Mouse (Mus musculus) Patski (cell line): ENCODE results near the gene Eno2. TPM values are rescaled to one million over a fixed set of nuclear protein-coding genes. Genes with fewer than 3 reads are reported as not detected.

Experiments used
- ATAC-seq: fragments of 100-300 bp; one replicate; pipeline ENCODE4 v1.8.0; 2021
- CTCF ChIA-PET: fragments of 350-600 bp; sonication (Branson Sonifier 250); formaldehyde crosslinking; loops from one replicate; lab custom pipeline; 2022; ENCODE audit warnings: inconsistent platforms; lab: Charles Lee
- POLR2A ChIA-PET: fragments of 350-600 bp; sonication (Branson Sonifier 250); formaldehyde crosslinking; loops from one replicate; lab custom pipeline; 2022; ENCODE audit warnings: antibody characterized with exemption, inconsistent platforms; lab: Charles Lee
- DNase-seq: peaks from one replicate; pipeline ENCODE4 v3.0.0-alpha.2; 2011; ENCODE audit warnings: low read depth, low spot score
- H3K27me3 ChIP-seq: fragments of 371-371 bp; one replicate; pipeline ENCODE4 v1.5.1; 2021
- CTCF ChIP-seq: fragments of 100-300 bp; IDR thresholded peaks from one replicate; pipeline ENCODE4 v1.5.1; 2021
- in situ Hi-C: fragments of 300-500 bp; cut with MboI; formaldehyde crosslinking; loops from 3 replicates; pipeline ENCODE4 v1.11.1; 2018; ENCODE audit warnings: low pct_unique_long_range_greater_than_20kb, mixed read lengths
- polyA plus RNA-seq: library from polyadenylated mRNA; unstranded; gene quantifications from one replicate; pipeline ENCODE4 v1.2.3, GENCODE M21; 2021

Gene Eno2
- polyA plus RNA-seq, 1 experiment from 2014 or later: 25.8 TPM

GRCm38 (mm10) chr6:124767920-124768703 is 1.4 kb downstream of the Eno2 start:
- H3K27me3 ChIP-seq: no peaks in the 10 kb centered on the region
- in situ Hi-C loops: loop anchor here (25.0 kb wide), 1 partner anchor 281 kb away; the partner anchor contains the start of gene C1rl
- DNase-seq (no peak), ATAC-seq (no peak)
- ChIA-PET CTCF (no interaction called here), POLR2A (no interaction called here)
- no peak for TF ChIP-seq CTCF

DNA sequence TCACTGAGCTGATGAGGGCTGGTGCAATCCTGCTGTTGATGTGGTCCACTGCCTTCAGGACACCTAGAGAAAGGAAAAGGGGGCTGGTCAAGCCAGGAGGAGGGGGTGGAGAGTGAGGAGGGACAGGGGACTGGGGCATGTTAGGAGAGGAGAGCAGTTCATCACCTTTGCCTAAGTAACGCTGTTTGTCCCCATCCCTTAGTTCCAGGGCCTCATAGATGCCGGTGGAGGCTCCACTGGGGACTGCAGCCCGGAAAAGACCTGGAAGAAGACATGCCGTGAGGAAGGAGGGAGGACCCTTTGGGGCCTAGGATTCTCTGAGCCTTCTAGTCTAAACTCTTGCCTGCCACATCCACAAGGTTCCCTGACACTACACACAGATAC is 1.9 kb downstream of the Eno2 start:
- ChIA-PET CTCF (no interaction called here), POLR2A (no interaction called here)

DNA sequence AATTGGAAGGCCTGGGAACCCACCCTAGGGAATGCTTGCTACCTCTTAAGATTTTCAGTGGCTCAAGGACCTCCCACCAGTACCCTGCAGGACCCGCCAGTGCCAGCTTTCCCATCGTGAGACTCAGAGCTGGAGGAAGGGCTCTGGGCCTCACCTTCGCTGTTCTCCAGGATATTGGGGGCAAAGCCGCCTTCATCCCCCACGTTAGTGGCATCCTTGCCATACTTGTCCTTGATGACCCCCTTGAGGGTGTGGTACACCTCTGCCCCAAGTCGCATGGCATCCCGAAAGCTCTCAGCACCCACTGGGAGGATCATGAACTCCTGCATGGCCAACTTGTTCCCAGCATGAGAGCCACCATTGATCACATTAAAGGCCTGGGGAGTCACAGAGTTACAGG is 3.5 kb downstream of the Eno2 start:
- CTCF ChIA-PET: no interaction called here

More for the DNA sequence above, 1.9 kb downstream of the Eno2 start:
- H3K27me3 ChIP-seq: no peaks in the 10 kb centered on the region
- no peak for ATAC-seq
- TF ChIP-seq CTCF: no peak
- DNase-seq: no peak
- in situ Hi-C loops: loop anchor here (25.0 kb wide), 1 partner anchor 280 kb away; the partner anchor contains the start of gene C1rl

DNA sequence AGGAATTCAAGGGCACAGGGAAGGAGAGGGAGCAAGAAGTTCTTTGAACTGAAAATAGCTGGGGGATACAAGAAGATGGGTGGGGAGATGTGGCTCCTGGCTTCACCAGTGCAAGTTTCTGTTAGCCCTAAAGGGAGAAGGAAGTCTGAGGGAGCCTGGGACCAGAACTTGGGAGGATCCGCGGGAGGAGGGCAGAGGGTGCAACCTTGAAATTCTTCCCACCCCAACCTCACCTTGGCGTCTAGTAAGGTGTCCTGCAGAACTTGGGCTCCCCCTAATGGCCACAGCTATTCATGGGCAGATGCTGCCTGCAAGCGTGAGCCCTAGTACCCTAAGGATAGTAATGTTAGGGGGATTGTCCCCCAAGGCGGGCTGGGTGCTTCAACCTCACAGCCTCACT is 10.2 kb downstream of the Eno2 start:
- ChIA-PET CTCF (interaction anchor here (0.9 to 3.2 kb wide), 17 partner anchors 14 to 122 kb away, joined by 3 to 19 read pairs (median 4); partner anchors contain the start of genes Emg1, Grcc10, Lpcat3 and Lrrc23), POLR2A (interaction anchor here (0.6 to 3.5 kb wide), 8 partner anchors 15 to 1885 kb away, joined by 3 to 25 read pairs (median 3); partner anchors contain the start of gene Necap1)
- no peaks in the 10 kb centered on the region for H3K27me3 ChIP-seq
- no peak for TF ChIP-seq CTCF
- in situ Hi-C loops: loop anchor here (25.0 kb wide), 1 partner anchor 272 kb away; the partner anchor contains the start of gene C1rl
- ATAC-seq: peak; percentile 23
- peak; percentile 61 for DNase-seq

More for the DNA sequence above, 3.5 kb downstream of the Eno2 start:
- in situ Hi-C loops: loop anchor here (25.0 kb wide), 1 partner anchor 279 kb away; the partner anchor contains the start of gene C1rl
- no peaks in the 10 kb centered on the region for H3K27me3 ChIP-seq
- TF ChIP-seq CTCF: no peak
- ATAC-seq: no peak
- POLR2A ChIA-PET: no interaction called here
- DNase-seq: no peak

GRCm38 (mm10) chr6:124758849-124759232 is 10.6 kb downstream of the Eno2 start:
- no peak for ATAC-seq
- CTCF ChIA-PET: interaction anchor here (0.9 to 3.2 kb wide), 18 partner anchors 14 to 121 kb away, joined by 3 to 19 read pairs (median 4); partner anchors contain the start of genes Emg1, Grcc10, Lpcat3 and Lrrc23
- TF ChIP-seq CTCF: no peak
- in situ Hi-C loops: loop anchor here (25.0 kb wide), 1 partner anchor 272 kb away; the partner anchor contains the start of gene C1rl
- no peak for DNase-seq
- H3K27me3 ChIP-seq: no peaks in the 10 kb centered on the region
- POLR2A ChIA-PET: interaction anchor here (0.6 to 3.5 kb wide), 9 partner anchors 14 to 1885 kb away, joined by 3 to 25 read pairs (median 3); partner anchors contain the start of gene Necap1

DNA sequence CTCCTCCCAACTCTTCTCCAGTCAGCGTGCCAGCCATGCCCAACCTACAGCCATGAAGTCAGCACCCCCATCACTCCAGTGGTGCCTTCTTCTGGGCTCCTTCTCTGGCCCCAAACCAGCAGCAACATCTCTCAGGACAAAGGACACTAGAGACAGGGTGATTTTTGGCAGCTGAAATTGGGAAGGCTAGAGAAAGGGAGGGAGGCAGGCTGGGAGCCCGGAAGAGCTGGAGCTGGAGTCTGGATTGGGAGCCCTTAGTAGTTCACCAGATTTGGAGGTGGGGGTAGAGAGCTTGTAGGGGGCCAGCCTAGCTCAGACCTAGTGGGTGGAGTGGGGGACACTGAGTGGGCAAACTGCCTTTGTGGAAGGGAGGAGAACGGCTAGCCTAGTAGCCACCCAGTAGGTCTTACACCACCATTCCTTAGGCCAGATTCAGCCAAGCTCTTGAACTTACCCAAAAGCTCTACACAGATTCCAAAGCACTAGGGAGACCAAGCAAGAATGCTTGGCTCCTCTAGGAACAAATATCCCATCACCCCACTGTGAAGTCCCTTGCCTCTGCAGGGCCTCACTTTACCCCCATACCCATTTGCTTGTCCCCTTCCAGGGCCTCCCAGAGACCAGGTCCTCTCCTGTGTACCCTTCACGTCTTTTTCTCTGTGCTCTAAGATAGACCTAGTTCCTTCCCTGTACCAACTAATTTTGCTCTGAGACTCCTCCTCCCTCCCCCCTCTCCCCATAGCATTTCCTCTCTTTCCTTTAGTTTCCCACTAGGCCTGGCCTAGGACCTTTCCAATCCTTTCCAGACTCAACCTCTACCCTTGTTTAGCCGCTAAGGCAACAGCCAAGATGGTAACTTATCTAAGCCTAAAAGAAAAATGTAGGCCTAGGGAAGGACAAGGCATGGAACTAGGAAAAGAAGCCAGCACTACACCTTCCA is 11.3 kb downstream of the Eno2 start:
- no peak for TF ChIP-seq CTCF
- no peak for DNase-seq
- ChIA-PET POLR2A (interaction anchor here (0.6 to 3.5 kb wide), 8 partner anchors 14 to 1884 kb away, joined by 3 to 25 read pairs (median 4); partner anchors contain the start of genes Grcc10 and Necap1), CTCF (interaction anchor here (1.0 to 3.2 kb wide), 9 partner anchors 13 to 95 kb away, joined by 3 to 19 read pairs (median 4); partner anchors contain the start of genes Grcc10 and Lpcat3)
- no peak for ATAC-seq
- in situ Hi-C loops: loop anchor here (25.0 kb wide), 1 partner anchor 271 kb away; the partner anchor contains the start of gene C1rl
- no peaks in the 10 kb centered on the region for H3K27me3 ChIP-seq

DNA sequence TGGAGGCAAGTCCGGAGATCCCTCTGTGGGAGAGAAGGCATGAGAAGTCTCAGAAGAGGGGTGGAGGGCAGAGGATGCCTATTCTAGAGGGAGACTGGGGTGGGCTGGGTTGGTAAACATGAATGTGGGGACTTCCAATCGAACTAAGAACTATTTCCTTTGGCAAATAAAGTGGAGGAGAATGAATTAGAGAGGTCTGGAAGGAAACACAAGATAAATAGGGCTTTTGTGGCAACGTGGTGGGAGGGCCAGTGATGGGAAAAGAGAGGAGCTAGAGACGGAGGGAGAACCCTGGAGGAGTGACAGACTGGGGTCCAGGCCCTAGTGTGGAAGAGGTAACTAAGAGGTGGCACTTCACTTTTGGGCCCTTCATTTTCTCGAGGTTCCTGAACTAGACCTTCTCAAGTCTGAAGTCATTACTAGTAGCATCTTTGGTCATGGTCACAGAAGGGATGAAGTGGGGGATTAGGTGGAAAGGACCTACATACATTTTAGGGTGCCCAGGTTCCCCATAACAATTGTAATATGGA is 12.1 kb downstream of the Eno2 start:
- ChIA-PET POLR2A (interaction anchor here (0.6 to 3.5 kb wide), 6 partner anchors 13 to 63 kb away, joined by 3 to 25 read pairs (median 6); partner anchors contain the start of gene Grcc10), CTCF (interaction anchor here (1.0 to 3.2 kb wide), 5 partner anchors 13 to 48 kb away, joined by 3 to 19 read pairs (median 7); partner anchors contain the start of gene Grcc10)
- ATAC-seq: no peak
- DNase-seq: no peak
- in situ Hi-C loops: loop anchor here (25.0 kb wide), 1 partner anchor 270 kb away; the partner anchor contains the start of gene C1rl
- no peaks in the 10 kb centered on the region for H3K27me3 ChIP-seq
- TF ChIP-seq CTCF: no peak

DNA sequence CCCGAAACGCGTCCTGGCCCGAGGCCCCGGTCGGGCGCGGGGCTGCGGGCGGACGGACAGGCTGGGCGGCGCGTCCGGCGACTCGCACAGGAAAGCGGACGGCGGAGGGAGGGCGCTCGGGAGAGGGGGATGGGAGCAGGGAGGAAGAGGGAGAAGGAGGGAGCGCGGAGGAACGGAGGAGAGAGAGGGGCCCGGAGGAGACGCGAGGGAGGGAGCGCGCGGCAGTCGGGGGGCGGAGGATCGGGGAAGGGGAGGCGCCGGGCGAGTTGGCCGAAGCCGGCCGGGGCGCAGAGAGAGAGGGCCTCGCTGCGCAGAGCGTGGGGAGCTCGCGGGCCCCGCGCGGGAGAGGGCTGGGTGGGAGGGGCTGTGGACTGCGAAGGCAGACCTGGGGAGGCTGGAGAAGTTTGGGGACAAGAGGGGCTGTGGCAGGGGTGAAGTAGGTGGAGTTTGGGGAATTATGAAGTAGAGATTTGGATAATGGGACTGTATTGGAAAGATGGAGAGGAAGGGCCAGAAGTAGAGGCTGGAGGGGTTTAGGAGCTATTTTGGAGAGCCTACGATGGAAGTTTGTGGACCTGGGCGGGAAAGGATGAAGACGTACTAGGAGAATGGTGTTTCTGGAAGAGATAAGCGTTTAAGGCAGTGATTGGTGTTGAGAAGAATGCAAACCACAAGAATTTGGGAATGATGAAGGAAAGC is 12.7 kb downstream of the Eno2 start:
- ChIA-PET POLR2A (interaction anchor here (0.6 to 3.5 kb wide), 6 partner anchors 10 to 63 kb away, joined by 3 to 25 read pairs (median 6); partner anchors contain the start of gene Grcc10), CTCF (interaction anchor here (3.2 kb wide), 1 partner anchor 12 kb away, joined by 19 read pairs; no protein-coding TSS in a partner anchor)
- TF ChIP-seq CTCF: no peak
- DNase-seq: no peak
- no peaks in the 10 kb centered on the region for H3K27me3 ChIP-seq
- in situ Hi-C loops: loop anchor here (25.0 kb wide), 1 partner anchor 270 kb away; the partner anchor contains the start of gene C1rl
- ATAC-seq: peak; percentile 49
